Mouse (Mus musculus): ENCODE measurements around the gene Ndufc1.
"Not testable (repeated sequence)": the region's sequence is repeated elsewhere in the genome, so short reads cannot be mapped to it uniquely, and the experiment has no call there.

The Ndufc1 gene

GRCm38 (mm10) chr3:51395461-51396145 is 13.2 kb downstream of the Ndufc1 start:
- no peak for DNase-seq

GRCm38 (mm10) chr3:51394881-51395280 is 13.9 kb downstream of the Ndufc1 start:
- DNase-seq: no peak

DNA sequence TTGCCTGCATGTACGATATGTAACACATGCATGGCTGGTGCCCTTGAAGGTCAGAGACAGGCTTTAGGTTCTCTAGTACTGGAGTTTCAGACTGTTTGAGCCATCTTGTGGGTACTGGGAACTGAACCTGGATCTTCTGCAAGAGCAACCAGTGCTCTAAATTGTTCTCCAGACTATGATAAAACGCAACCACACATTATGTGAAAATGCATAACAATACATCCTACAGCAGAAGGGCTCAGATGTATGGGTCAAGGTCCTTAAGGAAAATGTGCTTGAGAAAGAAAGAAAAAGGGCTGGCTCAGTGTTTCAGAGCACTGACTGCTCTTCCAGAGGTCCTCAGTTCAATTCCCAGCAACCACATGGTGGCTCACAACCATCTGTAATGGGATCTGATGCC is 15.1 kb downstream of the Ndufc1 start:
- no peak for DNase-seq

DNA sequence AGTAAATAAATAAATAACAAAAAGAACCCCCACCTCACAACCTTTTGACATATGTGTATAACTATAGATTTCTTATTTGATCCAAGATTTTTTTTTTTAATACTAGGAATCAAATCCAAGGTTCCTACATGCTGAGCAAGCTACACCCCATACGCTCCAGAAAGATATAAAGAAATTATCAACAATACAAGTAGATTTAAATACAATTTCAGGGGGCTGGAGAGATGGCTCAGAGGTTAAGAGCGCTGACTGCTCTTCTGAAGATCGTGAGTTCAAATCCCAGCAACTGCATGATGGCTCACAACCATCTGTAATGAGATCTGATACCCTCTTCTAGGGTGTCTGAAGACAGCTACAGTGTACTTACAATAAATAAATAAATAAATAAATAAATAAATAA is 15.8 kb downstream of the Ndufc1 start:
- not testable (repeated sequence) for DNase-seq

DNA sequence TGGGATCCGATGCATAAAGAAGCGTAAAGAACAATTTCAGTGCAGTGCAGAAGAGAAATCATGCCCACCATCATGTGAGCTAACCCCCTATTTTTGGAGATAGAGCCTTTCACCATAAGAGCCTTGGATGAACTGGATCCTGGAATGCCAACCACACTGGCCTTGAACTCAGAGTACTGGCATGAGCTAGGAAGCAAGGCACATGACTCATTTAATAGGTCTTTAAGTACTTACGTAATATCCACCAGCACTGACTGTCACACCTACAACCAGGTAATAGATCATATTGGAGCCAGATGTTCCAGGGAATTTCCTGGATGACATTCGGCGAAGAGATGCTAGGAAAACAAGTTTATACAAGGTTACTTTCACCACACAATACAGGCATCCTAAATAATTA is 17.2 kb downstream of the Ndufc1 start:
- DNase-seq: no peak

DNA sequence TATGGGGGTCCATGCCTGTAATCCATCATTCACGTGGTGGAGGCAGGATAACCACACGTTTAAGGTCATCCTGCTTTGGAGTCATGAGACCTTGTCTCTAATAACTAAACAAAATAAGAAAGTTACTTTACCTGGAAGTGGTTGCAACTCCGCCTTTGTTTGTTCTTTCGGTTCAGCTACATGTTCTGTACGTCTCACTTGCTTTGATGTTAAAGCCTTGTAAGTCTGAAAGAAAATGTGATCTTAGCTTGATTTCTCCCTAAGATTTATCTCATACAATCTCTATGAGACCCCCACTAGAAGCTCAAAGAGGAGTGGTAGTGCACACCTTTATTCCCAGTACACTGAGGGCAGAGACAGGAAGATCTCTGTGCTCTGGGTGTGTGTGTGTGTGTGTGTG is 17.7 kb downstream of the Ndufc1 start:
- DNase-seq: no peak

DNA sequence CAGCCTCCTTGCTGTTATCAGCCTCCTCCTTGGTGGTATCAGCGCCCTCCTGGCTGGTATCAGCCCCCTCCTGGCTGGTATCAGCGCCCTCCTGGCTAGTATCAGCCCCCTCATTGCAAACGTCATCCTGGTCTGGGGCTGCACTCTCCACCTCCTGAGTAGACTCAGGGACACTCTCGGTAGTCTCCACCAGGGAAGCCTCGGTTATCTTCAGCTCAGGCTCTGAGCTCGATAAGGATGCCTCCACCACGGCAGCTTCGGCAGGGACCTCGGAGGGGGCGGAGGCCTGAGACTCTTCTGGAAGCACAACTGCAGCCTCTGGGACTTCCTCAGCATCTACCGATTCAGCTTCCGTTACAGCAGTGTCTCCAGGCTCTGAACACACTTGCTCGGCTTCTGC is 19.9 kb downstream of the Ndufc1 start:
- DNase-seq: no peak

DNA sequence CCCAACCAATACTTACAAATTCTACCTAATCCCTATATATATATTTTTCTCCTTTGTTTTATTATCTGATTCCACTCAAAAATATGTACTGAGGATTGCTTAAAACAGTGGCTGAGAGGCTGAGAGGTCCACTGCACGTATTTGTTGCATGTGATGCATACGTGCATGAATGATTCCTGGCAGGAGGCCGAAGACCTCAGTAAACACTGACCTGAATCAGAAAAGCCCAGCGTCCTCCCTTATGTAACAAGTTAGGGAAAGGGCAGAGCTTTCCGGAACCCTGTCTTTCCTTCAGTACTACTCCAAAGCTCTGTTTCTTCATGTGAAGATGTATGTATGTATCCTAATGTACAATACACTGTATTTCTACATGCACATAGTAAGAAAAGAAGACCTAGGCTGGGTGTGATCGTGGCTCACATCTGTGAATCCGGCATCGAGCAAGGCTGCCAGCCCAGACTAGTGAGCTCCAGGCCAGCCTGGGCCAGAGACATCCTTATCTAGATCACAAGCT is 20.9 kb downstream of the Ndufc1 start:
- peak; percentile 48 to 54 for DNase-seq

- DNase-seq: no peak
Measured at GRCm38 (mm10) chr3:51387134-51387451, 21.7 kb downstream of the Ndufc1 start.

- DNase-seq: no peak
Measured at GRCm38 (mm10) chr3:51386441-51387133, 22.2 kb downstream of the Ndufc1 start.

GRCm38 (mm10) chr3:51383409-51383808 is 25.4 kb downstream of the Ndufc1 start:
- DNase-seq: peak; percentile 66 to 70

GRCm38 (mm10) chr3:51380660-51381014 is 28.2 kb downstream of the Ndufc1 start:
- DNase-seq: no peak

GRCm38 (mm10) chr3:51379786-51380659 is 28.8 kb downstream of the Ndufc1 start:
- DNase-seq: no peak

- DNase-seq: no peak
Measured at GRCm38 (mm10) chr3:51378665-51378946, 30.2 kb downstream of the Ndufc1 start.

GRCm38 (mm10) chr3:51377878-51378664 is 30.7 kb downstream of the Ndufc1 start:
- DNase-seq: peak in 1 of 2 experiments; percentile 34

DNA sequence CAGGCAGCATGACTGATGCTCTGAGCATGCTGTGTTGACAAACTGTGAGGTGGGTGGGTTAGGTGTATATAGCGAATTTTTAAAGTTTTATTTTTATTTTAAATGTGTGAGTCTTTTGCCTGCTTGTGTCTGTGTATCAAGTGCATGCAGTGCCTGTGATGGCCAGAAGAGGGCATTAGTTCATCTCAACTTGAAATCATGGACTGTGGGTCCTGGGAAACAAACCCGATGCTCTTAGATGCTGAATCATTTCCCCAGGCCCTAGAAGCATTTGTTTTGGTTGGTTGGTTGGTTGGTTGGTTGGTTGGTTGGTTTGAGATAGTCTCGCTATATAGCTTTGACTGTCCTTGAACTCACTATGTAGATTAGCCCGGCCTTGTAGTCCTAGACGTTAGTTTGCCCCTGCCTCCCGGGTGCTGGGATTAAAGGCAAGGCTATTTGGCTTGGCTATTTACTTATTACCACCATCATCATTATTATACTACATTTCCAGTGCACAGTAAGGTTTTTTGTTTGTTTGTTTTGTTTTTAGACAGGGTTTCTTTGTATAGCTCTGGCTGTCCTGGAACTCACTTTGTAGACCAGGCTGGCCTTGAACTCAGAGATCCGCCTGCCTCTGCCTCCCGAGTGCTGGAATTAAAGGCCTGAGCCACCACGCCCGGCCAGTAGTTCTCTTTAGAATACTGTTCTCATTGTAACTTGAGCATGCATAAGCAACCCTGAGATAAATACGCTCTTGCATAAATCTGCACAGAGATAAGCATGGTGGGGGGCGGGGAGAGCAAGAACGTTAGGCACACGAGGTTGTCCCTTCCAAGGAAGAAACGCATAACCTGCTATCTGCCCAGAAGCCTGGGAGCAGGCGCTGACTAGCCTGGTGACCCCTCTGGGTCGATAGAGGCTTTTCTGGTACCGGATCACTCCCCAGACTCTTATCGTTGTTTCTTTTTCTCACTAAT is 33.2 kb downstream of the Ndufc1 start:
- peak; percentile 52 to 53 for DNase-seq

DNA sequence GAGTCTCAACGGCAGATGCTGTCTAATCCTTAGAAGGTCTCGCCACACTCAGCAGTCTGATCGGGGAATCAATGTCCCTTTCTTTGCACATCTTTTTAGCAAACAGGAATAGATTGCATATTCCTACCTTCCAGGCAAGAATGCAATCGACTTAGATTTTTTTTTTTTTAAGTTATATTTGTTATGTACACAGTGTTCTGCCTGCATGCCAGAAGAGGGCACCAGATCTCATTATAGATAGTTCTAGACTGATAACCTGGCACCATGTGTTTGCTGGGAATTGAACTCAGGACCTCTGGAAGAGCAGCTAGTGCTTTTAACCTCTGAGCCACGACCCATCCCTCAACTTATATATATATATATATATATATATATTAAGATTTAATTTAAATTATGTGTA is 35.2 kb downstream of the Ndufc1 start:
- DNase-seq: no peak

DNA sequence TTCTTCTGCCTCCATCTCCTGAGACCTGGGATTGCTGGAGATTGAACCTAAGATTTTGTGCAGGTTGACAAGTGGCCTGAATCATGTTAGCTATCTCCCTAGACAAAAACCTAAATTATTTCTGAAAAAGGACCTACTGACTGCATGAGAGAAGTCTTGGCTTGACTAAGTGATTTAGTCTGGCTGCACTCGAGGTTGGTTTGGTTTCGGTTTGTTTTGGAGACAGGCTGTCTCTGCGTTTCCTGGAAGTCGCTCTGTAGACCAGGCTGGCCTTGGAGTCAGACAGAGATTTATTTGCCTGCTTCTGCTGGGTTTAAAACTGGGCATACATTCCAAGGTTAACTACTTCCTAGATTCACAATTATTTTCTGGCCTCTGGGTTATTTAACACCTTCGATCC is 35.9 kb downstream of the Ndufc1 start:
- no peak for DNase-seq

- no peak for DNase-seq
Measured at GRCm38 (mm10) chr3:51371826-51372225, 37.0 kb downstream of the Ndufc1 start.

DNA sequence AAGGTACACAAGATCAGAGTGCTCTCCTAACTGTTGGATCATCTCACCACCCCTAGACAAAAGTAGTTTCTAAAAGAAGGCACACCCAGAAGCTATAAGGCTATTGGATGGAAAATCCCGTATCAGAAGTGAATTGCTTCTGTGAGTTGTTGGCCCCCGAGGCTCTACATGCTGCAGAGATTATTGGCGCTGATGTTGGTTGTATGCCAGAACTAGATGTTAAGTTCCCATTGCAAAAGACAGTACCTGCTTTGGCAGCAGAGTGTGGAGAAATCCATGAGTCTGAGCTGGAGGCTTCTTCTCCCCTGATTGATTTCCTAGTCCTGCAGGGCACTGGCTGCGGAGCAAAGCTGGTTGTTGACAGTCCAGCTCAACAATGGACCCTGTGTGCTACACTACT is 40.8 kb downstream of the Ndufc1 start:
- no peak for DNase-seq

DNA sequence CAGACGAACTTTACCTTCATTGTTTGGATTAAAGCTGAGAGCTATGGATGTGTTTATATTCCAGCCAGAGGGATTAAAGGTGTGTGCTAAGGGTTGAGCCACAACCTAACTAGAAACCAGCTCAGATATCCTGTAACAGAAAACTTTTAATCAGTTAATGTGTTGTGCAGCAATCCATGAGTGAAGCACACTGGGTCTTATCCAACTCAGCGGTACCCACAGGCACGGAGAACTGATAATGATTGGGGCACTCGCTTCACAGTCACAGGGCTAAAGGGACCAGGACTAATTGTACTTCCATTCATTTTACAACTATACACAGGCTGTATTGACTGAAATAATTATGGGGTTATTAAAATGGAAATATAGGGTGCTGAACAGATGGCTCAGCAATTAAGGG is 41.9 kb downstream of the Ndufc1 start:
- no peak for DNase-seq

DNA sequence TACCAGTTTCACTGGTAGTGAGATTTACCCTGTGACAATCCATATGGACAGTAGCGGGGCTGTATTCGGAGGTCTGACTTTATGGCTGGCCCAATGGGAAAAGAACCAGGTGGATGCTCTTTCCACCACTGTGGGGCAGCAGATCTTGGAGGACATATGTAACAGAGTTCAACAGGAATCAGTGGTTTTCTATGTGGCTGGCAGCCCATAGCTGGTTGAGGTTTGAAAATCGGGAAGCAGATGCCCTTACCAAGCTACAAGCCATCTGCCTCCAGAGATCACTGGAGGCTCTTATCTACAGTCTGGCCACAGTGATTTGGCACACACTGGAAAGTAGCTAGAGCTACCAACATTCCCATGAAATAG is 43.3 kb downstream of the Ndufc1 start:
- no peak for DNase-seq

Measured in cerebellum, adult 18-20 months (tissue).